Mouse (Mus musculus): Measurements from ENCODE around the gene Zfp664. TPM values are rescaled to one million over a fixed set of nuclear protein-coding genes. Genes with fewer than 3 reads are reported as not detected.
A peak's percentile ranks its signal among the peaks of the same experiment; 100 is the strongest.

The Zfp664 gene
- polyA plus RNA-seq (2015; fragmentation: Nextera tagmentation; extraction: Ambion mirVana) = 59.2 and 59.8 TPM in 2 replicates

DNA sequence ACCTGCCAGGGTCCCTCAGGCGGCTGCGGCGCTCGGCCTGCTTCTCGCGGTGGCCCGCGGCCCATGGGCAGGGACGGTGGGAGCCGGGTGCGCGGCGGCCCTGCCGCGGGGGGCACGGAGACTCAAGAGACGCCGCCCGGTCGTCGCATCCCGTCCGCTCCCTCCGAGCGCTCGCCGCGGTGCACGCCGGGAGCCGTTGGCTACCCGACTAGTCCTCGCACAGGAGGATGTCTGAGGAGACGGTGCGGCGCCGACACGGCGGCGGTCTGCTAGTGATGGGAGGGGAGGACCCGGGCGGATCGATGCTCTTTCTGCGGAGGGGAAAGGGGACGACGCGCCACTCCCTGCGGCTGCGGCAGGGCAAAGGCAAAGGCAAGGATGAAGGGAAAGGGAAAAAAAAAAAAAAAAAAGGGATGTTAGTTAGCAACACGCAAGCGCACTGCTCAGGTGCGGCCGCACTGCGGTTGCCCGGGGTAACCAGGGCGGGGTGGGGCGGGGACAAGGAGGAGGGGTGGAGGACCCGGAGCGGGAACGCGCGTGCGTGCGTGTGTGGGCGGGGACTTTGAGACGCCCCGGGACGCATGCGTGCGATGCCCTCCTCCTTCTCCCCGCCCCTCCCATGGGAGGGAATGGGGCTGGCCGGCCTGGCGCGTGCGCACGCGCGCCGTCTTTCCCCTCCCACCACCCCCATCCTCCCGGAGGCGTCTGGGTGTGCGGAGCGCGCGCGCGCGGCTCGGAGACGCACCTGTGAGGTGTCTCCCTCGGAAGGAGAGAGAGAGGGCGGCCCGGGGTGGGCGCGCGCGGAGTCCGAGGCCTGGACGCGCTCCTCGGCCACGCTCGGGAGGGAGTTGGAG lies at the start of gene Zfp664, which contains the start of gene Ccdc92:
Gene Zfp664 (plus strand): TSS at position 679 of the 854 bp plus-strand sequence.
Gene Ccdc92 (minus strand): TSS at position 412 of the 854 bp plus-strand sequence.
- Histone ChIP-seq H3K27ac (replicated peaks) (peak within 1 kb of the TSS; percentile 88), H3K4me3 (peak within 1 kb of the TSS; percentile 74), H3K36me3 (peaks cover 18% of the 10 kb centered on the region), H3K9me3 (no peaks in the 10 kb centered on the region), H3K27me3 (replicated peaks) (peaks cover 47% of the 10 kb centered on the region), H3K4me2 (peak within 1 kb of the TSS; percentile 96), H3K4me1 (peaks cover 23% of the 10 kb centered on the region), H3K9ac (peak within 1 kb of the TSS; percentile 88)
- WGBS = under 1% methylated on average over 74 of the region's 103 CpGs
- peak; percentile 95 for ATAC-seq (ENCODE audit: extremely low read depth, insufficient number of reproducible peaks, low FRiP score, low TSS enrichment)

DNA sequence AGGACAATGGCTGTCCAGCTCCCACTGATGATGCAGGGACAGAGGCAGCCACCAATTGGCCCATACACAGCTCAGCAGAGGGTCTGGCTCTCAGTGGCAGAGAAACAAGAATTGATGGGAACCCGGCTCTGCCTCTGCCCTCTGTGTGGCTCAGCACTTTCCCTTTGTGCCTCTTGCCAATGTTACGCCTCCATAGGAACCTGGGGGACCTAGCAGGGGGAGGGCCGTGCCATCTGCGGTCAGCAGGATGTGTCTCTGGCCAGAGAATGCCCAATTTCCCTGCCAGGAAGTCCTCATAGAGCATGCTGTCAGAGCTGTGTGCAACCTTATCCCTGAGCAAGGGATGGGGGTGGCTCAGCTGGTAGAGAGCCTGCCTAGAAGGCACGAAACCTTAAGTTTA lies 47.7 kb upstream of the Zfp664 start:
- H3K36me3 ChIP-seq = no peaks in the 10 kb centered on the region
- H3K4me2 ChIP-seq = no peak overlapping the region
- H3K9ac ChIP-seq = no peak overlapping the region
- no peaks in the 10 kb centered on the region for H3K4me1 ChIP-seq
- WGBS = 55% methylated on average over 5 of the region's 5 CpGs
- peaks cover 28% of the 10 kb centered on the region for H3K27me3 ChIP-seq (replicated peaks)
- no peak overlapping the region for H3K27ac ChIP-seq (replicated peaks)
- no peak overlapping the region for H3K4me3 ChIP-seq
- ATAC-seq (ENCODE audit: extremely low read depth, insufficient number of reproducible peaks, low FRiP score, low TSS enrichment) = no peak
- H3K9me3 ChIP-seq = peaks cover 7% of the 10 kb centered on the region; the same call in 1 of the 2 replicates

DNA sequence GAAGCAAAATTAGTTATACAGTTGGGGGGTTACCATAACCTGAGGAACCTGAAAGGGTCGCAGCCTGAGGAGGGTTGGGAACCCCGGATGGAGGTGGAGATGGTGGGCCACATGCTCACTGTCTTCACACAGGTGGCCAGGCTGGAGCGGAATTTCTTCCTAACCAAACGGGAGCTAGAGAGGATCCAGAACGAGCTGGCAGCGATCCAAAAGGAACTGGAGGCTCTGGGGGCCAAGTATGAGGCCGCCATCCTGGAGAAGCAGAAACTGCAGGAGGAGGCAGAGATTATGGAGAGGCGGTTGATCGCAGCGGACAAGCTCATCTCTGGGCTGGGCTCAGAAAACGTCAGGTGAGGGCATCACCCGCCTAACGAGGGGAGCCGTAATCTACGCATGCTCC lies 45.4 kb upstream of the Zfp664 start:
- Histone ChIP-seq H3K9ac (no peak overlapping the region), H3K27me3 (replicated peaks) (peaks cover 36% of the 10 kb centered on the region), H3K4me1 (no peaks in the 10 kb centered on the region), H3K36me3 (no peaks in the 10 kb centered on the region), H3K4me2 (no peak overlapping the region), H3K9me3 (peaks cover 7% of the 10 kb centered on the region; the same call in 1 of the 2 replicates), H3K4me3 (no peak overlapping the region), H3K27ac (replicated peaks) (no peak overlapping the region)
- 70% methylated on average over 15 of the region's 15 CpGs for whole genome bisulfite sequencing
- ATAC-seq (ENCODE audit: extremely low read depth, insufficient number of reproducible peaks, low FRiP score, low TSS enrichment) = no peak

DNA sequence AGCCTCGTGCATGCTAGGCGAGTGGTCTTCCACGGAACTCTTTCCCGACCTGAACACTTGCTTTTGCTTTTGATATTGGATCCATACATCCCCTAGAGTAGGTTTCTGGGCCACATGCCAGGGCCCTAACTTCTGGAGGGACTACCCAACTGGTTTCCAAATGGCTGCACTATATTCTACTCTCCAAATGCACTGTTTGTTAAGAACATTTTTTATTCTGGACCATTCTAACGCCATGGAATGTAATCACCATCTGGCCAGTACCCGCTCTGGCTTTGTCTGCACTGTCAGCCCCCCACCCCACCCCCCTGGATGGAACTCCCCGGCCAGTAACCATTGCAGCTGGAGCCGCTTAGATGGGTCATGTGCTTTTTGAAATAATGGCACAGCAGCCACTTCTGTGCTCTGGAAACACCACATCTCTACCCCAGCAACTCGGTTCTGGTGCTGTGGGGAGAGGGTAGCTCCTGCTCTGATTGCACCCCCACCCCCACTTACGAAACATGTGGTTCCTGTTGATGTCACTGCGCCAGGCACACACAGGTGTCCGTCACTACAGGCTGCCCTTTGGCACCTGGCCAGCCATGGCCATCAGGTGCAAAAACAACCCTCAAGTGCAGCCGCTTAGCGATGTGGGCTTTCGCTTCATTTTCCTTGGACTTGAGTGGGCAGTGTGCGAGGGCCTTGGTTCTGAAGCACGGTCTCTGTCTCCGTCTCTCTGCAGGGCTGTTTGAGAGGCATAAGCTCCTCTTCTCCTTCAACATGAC lies 40.2 kb upstream of the Zfp664 start:
- Histone ChIP-seq H3K27me3 (replicated peaks) (peaks cover 61% of the 10 kb centered on the region), H3K9me3 (peaks cover 7% of the 10 kb centered on the region; the same call in 1 of the 2 replicates), H3K27ac (replicated peaks) (no peak overlapping the region), H3K36me3 (no peaks in the 10 kb centered on the region), H3K4me2 (no peak overlapping the region), H3K4me1 (no peaks in the 10 kb centered on the region), H3K9ac (no peak overlapping the region), H3K4me3 (no peak overlapping the region)
- WGBS = 78% methylated on average over 18 of the region's 18 CpGs
- no peak for ATAC-seq (ENCODE audit: extremely low read depth, insufficient number of reproducible peaks, low FRiP score, low TSS enrichment)

DNA sequence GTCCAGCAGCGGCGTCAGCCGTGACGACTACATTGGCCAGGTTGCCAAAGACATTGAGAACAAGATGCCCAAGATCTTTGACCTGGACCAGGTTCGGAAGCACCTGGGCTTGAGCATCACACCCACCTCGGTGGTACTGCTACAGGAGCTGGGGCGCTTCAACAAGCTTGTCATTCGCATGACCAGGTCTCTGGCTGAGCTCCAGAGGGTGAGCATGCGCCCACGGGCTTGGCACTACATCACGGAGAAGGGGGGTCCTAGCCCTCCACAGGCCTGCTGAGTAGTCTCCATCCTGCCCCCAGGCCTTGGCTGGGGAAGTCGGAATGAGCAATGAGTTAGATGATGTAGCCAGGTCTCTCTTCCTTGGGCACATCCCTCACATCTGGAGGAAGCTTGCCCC lies 32.2 kb upstream of the Zfp664 start:
- peaks cover 95% of the 10 kb centered on the region for H3K27me3 ChIP-seq (replicated peaks)
- H3K9ac ChIP-seq = no peak overlapping the region
- no peak overlapping the region for H3K27ac ChIP-seq (replicated peaks)
- WGBS = 85% methylated on average over 12 of the region's 12 CpGs
- no peak overlapping the region for H3K4me3 ChIP-seq
- H3K4me2 ChIP-seq = no peak overlapping the region
- no peak for ATAC-seq (ENCODE audit: extremely low read depth, insufficient number of reproducible peaks, low FRiP score, low TSS enrichment)
- no peaks in the 10 kb centered on the region for H3K9me3 ChIP-seq
- no peaks in the 10 kb centered on the region for H3K36me3 ChIP-seq
- no peaks in the 10 kb centered on the region for H3K4me1 ChIP-seq

DNA sequence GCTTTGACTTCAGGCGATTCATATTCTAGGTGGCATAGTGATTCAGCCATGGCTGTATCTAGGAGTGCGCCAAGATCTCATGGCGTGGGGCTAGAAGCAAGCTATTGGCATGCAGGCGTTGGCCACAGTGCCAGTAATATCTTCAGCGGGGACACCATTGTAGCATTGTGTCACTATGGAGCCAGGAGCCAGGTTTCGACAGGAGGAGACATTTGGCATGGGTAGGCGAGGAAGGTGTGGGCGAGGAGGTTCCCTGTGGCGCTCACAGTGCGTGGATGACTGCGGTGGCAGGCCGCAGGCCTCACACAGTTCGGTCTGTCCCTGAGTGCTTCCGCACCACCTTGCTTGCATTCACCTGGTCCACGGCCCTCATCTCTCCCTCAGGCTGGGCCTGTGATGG lies 27.3 kb upstream of the Zfp664 start:
- Histone ChIP-seq H3K27ac (replicated peaks) (no peak overlapping the region), H3K9me3 (no peaks in the 10 kb centered on the region), H3K4me1 (peaks cover 9% of the 10 kb centered on the region), H3K4me3 (no peak overlapping the region), H3K36me3 (no peaks in the 10 kb centered on the region), H3K4me2 (no peak overlapping the region), H3K9ac (no peak overlapping the region), H3K27me3 (replicated peaks) (peaks cover 93% of the 10 kb centered on the region)
- ATAC-seq (ENCODE audit: extremely low read depth, insufficient number of reproducible peaks, low FRiP score, low TSS enrichment) = no peak
- 88% methylated on average over 15 of the region's 15 CpGs for WGBS

DNA sequence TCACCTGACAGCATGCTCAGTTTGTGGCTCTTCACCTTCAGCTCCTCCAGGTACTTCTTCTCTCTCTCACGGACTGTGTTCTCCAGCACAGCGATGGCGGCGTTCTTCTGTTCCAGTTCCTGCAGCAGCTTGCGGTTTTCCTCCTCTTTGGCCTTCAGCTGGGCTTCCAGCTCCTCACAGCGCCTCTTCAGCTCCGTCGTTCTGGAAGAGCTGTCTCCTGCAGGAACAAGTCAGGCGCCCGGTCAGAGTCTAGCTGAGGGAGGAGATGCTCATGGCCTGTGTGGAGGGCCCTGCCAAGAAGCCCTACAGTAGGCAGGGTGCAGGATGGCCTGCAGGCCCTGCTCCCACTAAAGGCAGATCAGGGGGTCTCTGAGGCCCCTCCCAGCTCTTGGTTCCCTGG lies 26.4 kb upstream of the Zfp664 start:
- no peak overlapping the region for H3K27ac ChIP-seq (replicated peaks)
- H3K4me2 ChIP-seq = no peak overlapping the region
- peaks cover 89% of the 10 kb centered on the region for H3K27me3 ChIP-seq (replicated peaks)
- H3K4me3 ChIP-seq = no peak overlapping the region
- no peaks in the 10 kb centered on the region for H3K36me3 ChIP-seq
- no peak for ATAC-seq (ENCODE audit: extremely low read depth, insufficient number of reproducible peaks, low FRiP score, low TSS enrichment)
- peaks cover 17% of the 10 kb centered on the region for H3K4me1 ChIP-seq
- 81% methylated on average over 10 of the region's 10 CpGs for WGBS
- no peaks in the 10 kb centered on the region for H3K9me3 ChIP-seq
- no peak overlapping the region for H3K9ac ChIP-seq

DNA sequence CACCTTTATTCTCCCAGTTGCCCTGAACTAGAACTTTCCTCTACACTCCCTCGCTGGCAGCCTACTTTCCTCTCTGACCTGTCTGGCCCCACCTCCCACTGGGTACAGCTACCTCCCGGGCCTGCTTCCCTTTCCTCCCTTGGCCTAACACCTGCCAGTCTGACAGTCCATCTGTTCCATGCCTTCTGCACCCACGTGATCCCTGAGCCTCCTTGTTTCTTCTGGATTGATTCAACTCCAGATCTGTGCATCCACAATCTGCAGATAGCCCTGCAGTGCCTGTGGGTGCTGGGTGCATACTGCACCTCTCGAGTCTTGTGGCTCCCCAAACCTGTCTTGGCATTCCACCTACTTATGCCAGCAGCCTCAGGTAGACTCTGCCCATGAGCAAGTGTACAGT lies 25.9 kb upstream of the Zfp664 start:
- Histone ChIP-seq H3K9ac (no peak overlapping the region), H3K4me3 (no peak overlapping the region), H3K4me1 (peaks cover 21% of the 10 kb centered on the region), H3K27ac (replicated peaks) (no peak overlapping the region), H3K4me2 (no peak overlapping the region), H3K36me3 (no peaks in the 10 kb centered on the region), H3K9me3 (no peaks in the 10 kb centered on the region), H3K27me3 (replicated peaks) (peaks cover 89% of the 10 kb centered on the region)
- 65% methylated on average over 4 of the region's 4 CpGs for WGBS
- no peak for ATAC-seq (ENCODE audit: extremely low read depth, insufficient number of reproducible peaks, low FRiP score, low TSS enrichment)

DNA sequence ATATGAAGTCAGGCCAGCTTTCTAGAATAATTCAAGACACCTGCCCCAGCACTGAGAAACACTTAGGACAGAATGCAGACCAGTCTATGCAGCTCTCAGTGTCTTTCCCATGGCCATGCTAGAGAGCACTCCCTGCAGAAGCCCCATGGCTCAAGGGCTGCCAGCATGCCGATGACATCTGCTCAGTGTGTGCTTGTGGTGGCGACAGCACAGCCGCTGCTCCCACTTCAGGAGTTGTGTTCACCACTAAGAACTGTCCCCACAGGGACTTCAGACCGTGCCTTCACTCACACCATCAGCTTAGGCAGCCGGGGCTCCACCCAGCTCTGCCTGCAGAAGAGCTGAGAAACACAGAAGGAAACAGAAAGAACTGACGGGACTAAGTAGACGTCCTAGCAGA lies 22.3 kb upstream of the Zfp664 start:
- no peak overlapping the region for H3K27ac ChIP-seq (replicated peaks)

DNA sequence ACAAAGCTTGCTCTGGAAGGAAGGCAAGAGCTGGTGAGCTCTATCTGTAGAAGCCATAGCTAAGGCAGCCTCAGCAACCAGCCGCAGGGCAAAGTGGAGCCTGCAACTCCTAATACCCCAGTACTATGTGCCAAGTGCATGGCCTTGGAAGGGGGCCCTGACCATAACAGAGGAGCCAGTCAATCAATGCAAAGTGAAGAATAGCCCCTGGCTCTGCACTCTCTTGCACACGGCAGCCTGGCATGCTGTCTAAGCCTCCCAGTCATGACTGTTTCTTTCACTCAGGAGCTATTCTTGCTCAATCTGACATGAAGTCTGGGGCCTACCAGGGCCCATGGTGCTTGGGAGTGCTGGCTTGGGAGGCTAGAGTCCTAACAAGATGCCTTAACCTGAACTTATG lies 21.8 kb upstream of the Zfp664 start:
- no peak overlapping the region for H3K9ac ChIP-seq

More for the DNA sequence above, 22.3 kb upstream of the Zfp664 start:
- Histone ChIP-seq H3K9me3 (no peaks in the 10 kb centered on the region), H3K4me2 (peak overlapping the region; percentile 49), H3K27me3 (replicated peaks) (peaks cover 83% of the 10 kb centered on the region), H3K4me3 (0 out of 2 replicates have a peak overlapping the region, but pooled peaks have one; percentile 1), H3K4me1 (peaks cover 48% of the 10 kb centered on the region), H3K36me3 (no peaks in the 10 kb centered on the region), H3K9ac (no peak overlapping the region)
- no peak for ATAC-seq (ENCODE audit: extremely low read depth, insufficient number of reproducible peaks, low FRiP score, low TSS enrichment)
- 19% methylated on average over 7 of the region's 7 CpGs for WGBS

DNA sequence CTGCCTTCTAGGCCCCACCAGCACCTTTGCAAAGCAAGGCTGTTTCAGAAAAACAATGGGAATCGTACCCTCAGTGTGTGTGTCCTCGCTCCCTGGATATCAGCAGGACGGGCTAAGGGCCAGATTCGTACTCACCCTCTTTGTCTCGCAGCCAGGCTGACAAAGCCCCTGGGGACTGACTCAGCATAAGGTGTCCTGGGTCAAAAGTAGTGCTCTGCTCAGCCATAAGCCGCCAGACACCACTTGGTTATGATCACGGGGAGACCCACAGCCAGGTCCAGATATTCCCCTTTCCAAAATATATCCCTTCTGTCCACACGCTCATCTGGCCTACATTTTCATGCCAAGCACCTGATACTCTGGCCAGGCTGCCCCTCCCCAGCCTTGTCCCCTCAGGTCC lies 19.1 kb upstream of the Zfp664 start:
- 61% methylated on average over 8 of the region's 8 CpGs for WGBS
- ATAC-seq (ENCODE audit: extremely low read depth, insufficient number of reproducible peaks, low FRiP score, low TSS enrichment) = no peak
- peaks cover 73% of the 10 kb centered on the region for H3K27me3 ChIP-seq (replicated peaks)

More for the DNA sequence above, 21.8 kb upstream of the Zfp664 start:
- H3K4me2 ChIP-seq = peak overlapping the region; percentile 49
- no peak overlapping the region for H3K27ac ChIP-seq (replicated peaks)
- no peaks in the 10 kb centered on the region for H3K9me3 ChIP-seq
- peaks cover 78% of the 10 kb centered on the region for H3K27me3 ChIP-seq (replicated peaks)
- H3K4me1 ChIP-seq = peaks cover 52% of the 10 kb centered on the region
- no peaks in the 10 kb centered on the region for H3K36me3 ChIP-seq
- H3K4me3 ChIP-seq = 0 out of 2 replicates have a peak overlapping the region, but pooled peaks have one; percentile 1
- no peak for ATAC-seq (ENCODE audit: extremely low read depth, insufficient number of reproducible peaks, low FRiP score, low TSS enrichment)
- WGBS = 54% methylated on average over 2 of the region's 2 CpGs

More for the DNA sequence above, 19.1 kb upstream of the Zfp664 start:
- H3K9me3 ChIP-seq = no peaks in the 10 kb centered on the region
- H3K36me3 ChIP-seq = no peaks in the 10 kb centered on the region
- no peak overlapping the region for H3K4me3 ChIP-seq
- no peak overlapping the region for H3K27ac ChIP-seq (replicated peaks)
- no peak overlapping the region for H3K9ac ChIP-seq
- peaks cover 52% of the 10 kb centered on the region for H3K4me1 ChIP-seq
- H3K4me2 ChIP-seq = no peak overlapping the region

Data from heart, embryonic 13.5 days (tissue).